Mouse (Mus musculus) natural killer cell, adult 2 months (primary cell): ENCODE results near the gene Tiam2.

Source experiments
- DNase-seq, 2 experiments: peaks; one replicate each; pipeline ENCODE4 v3.0.0; 2022; ENCODE audit warnings: low spot score in 2 of 2

Gene Tiam2

DNA sequence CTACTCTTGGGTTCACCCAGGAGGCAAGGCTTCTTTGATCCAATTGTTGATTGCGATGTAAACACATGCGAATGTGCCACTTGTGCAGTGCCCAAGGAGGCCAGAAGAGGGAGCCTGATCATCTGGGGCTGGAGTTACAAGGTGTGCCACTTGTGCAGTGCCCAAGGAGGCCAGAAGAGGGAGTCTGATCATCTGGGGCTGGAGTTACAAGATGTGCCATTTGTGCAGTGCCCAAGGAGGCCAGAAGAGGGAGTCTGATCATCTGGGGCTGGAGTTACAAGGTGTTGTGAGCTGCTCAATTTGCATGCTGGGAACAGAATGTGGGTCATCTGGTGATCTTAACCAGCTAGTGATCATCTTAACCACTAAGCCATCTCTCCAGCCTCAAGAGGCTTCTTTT is 124.7 kb downstream of the Tiam2 start:
- DNase-seq: peak; percentile 79

DNA sequence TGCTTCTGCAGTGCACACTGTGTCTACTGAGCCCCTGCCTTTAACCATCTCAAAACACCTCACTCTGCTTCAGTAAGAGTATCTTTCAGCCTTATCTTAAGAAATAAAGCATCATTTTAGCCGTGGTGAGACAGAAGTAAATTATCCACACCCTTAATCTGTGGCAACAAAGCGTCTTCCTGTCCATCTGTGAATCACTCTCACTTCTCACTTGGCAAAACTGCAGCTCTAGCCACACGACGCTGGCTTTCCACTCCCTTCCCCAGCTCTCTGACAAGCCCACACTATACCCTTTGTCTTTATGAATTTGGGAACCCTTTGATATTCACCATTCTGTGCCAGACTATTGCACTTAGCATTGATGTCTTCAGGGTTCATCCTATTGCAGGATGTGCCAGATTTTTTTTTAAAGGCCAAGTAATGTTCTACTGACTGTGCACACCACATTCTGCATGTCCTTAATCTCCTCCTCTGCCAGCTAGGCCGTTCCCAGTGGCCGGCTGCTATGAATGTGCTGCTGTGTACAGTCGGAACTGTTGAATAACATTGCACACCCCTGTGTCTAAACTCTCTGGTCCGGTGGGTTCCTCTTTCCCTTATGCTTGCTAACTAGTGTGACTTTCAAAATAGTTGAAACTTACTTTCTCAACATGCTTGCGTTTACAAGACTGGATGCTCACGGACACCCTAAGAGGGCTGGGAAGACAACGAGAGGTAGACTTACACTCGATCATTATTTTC is 126.4 kb downstream of the Tiam2 start:
- no peak for DNase-seq

DNA sequence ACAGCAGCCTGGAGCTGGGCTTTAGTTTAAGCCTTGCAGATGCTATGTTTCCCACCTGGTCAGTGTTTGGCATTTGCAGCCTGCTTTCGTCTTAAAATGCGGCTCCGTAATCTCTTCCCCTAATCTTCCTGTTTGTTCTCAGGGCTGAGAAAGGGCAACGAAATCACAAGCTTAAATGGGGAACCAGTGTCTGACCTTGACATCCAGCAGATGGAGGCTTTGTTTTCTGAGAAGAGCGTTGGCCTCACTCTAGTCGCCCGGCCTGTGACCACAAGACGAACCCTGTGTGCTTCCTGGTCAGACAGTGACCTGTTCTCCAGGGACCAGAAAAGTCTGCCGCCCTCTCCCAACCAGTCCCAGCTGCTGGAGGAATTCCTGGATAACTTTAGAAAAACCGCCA is 127.6 kb downstream of the Tiam2 start:
- no peak for DNase-seq

DNA sequence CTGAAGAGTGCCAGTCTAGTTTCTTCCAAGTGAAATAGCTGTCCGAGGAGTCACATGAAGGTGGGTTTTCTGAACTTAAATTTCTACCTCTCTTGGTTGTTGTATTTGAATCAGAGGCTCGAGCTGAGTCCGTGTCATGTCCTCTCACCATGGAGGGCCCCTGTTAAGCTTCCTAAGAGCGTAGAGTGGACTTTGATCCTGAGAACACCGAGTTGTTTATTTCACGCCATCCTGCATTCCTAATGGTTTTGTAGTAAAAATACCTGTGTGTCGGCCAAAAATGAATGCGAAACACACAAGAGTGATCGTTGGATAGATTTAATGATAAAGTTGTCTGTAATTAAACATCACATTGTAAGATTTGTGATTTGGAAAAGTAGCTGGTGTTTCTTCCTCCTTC is 128.5 kb downstream of the Tiam2 start:
- DNase-seq: no peak

DNA sequence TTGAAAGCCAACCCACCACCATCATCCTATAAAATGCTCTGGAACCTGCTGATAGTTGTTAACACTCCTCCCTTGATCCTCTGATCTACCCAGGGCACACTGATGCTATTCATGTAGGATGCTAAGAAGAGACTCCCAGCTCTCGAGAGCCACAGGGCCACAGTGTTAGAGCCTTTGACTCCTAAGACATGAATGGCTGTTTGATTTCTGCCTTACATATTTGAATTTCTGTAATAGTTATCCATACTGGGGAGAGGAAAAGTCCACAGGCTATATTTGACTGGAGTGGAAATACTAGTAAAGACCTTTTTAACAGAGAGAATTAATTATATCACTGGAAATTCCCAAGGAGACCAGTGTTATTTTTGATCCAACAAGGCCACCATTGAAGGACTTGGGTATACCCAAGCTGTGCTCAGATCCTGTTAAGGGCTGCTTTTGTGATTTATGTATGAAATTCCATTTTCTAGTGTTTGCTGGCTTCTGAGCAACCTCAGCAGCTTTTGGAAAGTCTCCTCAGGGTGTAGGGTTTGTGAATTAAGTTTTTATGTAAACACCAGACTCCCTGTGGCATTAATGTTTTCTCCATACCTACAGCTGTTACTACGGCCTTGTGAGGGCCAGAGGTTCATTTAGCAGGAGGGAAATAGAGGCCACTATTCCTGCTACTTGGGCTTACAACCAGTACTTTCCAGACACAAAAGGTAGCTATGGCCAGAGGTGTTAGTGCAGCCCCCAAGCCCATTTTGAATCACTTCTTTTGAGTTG is 131.7 kb downstream of the Tiam2 start:
- no peak for DNase-seq

DNA sequence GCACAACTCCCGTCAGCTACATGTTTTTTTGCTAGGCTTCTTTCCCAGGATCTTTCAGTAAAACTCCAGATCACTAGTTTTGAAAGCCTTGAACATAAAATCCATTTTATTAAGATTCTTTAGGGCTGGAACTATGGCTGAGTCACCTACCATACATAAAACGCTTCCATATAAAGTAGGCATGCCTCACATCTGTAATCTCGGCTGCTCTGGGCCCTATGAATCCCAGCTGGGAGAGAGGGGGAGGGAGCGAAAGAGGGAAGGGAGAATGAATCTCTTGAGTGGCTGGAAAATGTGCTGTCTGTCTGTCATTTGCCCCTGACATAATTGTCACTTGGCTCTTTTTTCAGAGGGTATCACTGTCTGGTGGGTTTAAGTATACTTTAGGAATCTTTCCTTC is 139.5 kb downstream of the Tiam2 start:
- no peak for DNase-seq

DNA sequence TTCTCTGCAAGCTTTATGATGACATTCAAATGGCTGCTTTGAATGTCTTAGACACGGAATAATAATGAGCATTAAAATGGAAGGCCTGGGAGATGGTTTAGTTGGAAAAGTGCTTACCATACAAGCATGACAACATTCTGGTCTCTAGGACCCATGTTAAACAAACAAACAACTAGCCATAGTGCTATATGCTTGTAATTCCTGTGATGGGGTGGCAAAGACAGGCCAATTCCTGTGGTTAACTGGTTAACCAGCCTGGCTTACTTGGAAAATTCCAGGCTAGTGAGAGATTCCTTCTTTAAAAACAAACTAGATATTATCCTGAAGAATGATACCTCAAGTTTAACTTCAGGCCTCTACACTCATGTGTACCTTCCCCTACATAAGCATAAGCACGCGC is 140.3 kb downstream of the Tiam2 start:
- no peak for DNase-seq

DNA sequence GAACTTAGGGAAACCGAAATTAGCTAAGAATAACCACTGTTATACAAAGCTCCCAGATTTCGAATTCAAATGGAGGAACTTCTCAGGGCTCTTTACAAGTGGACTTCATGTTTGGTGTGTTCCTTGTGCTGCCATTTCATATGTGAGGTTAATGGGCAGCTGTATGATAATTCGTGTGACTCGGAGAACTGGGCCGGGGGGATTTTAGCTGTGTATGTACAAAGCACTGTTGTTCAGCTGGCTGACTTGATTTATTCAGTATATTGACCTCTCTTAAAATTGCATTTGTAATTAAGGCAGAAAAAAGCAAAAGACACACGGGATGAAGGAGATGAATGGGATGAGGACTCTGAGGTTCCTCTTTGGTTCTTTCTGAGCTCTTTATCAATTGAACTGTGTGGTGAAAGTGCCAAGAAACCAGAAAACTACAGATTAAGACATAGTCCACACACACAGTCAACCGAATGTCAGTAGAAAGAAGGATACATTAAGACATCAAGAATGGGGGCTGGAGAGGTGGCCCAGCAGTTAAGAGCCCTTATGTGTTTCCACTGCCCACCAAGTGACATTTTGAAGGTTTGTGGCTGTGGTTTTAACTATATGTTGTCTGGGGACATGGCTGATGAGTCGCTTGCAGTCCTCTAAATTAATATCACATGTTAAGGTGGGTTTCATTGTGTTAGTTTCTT is 141.4 kb downstream of the Tiam2 start:
- DNase-seq: no peak

DNA sequence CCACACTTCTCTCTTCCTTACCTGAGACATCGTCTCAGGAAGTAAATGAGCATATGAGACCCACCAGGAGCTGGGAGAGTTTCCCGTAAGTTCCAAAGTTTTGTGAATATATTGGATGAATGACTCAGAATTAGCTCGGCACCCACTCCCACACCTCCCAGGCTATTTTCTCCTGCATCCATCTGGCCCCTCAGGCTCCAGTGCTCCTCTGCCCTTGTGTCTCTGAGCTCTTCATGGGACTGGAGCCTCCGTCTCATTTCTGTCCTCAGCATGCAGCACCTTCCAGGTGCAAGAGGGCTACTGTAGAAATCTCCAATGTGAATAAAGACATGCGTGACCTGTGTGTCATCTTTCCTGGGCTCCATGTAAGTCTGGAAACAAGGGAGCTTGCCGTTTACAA is 145.6 kb downstream of the Tiam2 start:
- no peak for DNase-seq

DNA sequence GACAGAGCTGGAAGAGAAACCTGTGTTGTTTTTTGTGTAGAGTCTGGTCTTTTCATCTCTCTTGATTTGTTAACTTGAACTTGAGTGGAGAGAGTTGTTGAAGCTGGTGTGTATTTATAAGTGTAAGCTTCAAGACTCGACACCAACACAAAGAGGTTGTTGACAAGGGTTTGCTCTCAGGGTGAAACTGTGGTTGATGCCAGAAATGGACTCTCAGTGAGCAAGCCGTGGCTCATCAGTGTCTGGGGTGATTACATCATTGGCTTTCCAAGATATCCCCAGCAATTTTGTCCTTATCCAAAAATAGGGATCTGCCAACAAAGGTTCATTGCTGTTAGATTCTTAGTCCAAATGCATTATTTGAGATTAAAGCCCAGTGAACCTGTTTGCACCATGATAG is 150.2 kb downstream of the Tiam2 start:
- DNase-seq: no peak

DNA sequence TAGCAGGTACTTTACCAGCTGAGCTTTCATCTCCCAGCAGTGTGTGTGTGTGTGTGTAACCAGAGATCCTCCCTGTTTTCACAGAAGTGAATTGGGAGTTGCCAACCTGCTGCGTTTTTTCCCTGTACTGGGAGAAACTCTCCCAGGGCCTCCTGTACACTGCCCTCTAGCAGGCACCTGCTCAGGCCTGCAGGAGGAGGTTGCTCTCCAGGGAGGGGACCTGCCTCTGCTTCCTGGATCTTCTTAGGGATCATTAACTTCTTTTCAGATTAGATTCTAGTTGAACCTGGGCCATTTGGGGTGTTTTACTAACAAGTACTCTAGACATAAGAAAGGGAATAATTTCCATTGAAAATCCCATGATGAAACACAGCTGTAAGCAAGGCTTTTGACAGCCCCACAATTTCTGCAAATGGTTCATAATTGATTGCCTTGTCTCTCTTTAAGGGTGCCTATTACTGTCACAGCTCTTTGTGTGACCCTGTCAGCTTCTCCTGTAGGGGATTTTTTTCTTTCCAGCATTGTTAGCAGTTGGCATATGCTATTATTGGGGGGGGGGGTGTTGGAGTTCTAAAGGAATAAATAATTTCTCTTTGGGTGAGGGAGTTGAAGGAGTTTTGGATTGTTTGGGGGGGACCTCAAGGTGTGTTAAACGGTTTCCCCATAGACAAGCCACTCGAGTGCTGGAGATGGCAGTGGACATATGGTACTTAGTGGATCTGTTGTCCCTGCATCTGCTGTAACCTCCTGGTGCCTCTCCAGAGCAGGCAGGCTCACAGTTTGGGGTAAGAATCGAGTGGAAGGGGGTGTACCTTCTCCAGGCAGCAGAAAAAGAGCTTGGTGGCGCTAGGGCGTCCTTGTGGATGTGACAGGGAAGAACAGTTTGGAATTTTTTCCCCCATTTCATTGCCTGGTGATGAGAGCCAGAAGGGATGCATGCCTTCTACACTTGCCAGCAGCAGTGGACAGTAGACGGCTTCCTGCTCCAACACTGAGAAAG is 155.5 kb downstream of the Tiam2 start:
- DNase-seq: no peak

DNA sequence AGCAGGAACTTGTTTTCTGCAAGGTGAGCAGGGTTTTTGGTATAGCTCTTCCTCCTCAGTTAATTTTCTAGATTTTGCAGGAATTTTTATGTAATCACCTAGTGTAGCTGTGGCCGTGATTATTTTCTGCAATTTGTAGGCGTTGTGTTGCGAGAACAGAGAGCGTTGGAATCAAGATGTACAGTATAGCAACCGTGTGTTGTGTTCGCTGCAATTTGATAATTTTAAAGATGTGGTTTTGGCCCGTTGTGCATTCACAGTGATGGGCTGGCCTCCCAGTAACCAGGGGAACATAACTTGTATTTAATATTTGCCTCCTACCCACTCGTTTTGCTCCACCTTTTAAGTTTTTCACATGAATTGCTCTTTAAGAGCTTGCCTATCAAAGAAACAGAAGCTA is 156.7 kb downstream of the Tiam2 start:
- DNase-seq: no peak

DNA sequence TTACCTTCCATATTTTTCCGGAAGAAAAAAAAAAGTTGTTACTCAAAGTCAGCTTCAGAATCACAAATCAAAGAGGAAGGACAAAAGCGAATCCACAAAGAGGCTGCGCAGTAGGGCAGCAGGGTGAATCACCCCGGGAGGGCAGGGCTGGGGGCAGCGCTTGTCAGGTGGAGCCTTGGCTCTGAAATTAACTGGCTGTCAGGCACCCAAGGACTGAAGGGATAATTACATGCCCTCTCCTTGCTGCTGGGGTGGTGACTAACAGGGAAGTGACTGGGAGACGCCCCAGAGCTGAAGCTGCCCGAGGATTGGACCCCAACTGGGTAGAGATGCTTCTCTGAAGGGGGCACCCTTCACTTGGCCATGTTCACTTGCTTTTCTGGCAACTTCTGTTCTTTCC is 159.5 kb downstream of the Tiam2 start:
- DNase-seq: no peak

DNA sequence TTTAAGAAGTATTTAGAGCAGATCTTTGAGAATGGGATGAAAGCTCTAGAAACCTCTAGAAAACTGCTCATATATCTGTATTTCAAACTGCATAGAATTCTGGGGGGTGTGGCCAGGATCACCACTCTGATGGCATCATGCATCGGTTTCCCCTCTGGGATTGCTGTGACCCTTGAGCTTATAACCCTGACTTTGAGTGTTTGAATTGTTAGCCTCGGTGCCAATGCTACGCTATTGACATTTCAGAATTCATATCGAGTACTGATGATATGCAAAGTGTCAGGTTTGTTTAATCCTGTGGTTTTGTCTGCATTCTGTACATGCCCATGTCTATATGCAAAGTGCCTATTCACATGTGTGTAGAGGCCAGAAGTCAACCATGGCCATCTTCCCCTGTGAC is 160.8 kb downstream of the Tiam2 start:
- no peak for DNase-seq

DNA sequence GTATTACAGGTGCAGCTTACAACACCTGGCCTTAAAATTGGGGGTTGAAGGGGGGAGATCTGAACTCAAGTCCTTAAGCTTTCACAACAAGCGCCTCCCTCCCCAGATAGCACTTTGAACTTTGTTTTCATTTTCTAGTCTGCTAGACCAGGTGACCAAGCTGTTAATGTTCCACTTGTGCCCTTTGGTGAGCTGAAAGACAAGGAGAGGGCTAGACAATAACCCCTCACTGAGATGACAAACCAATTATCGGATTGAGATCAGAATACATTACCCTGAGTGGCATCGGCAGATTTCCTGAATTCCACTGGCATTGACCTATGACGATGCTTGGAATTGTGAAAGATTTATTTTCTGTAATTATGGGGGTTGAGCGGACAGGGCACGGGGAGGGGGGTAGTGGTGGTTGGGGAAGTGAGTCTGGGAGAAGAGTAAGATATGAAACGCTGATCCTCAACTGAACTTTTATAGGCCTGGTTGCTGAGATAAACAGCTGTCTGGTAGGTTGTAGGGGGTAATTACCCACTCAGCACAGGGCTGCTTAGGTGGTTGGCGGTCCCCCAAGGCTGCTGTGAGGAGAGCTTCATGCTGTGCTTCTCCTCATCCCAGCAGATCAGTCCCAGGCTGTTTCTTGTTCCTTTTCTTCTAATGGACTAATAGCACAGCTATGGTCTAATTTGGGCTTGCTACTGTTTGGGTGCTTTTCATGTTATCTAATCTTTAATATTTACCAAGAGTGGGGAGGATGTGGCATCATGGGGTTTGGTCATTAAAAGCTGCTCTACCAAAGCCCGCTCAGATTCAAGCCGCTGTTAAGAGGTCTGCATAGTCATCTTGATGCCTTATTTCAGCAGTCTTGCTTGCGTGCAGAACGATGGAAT is 161.6 kb downstream of the Tiam2 start:
- no peak for DNase-seq

DNA sequence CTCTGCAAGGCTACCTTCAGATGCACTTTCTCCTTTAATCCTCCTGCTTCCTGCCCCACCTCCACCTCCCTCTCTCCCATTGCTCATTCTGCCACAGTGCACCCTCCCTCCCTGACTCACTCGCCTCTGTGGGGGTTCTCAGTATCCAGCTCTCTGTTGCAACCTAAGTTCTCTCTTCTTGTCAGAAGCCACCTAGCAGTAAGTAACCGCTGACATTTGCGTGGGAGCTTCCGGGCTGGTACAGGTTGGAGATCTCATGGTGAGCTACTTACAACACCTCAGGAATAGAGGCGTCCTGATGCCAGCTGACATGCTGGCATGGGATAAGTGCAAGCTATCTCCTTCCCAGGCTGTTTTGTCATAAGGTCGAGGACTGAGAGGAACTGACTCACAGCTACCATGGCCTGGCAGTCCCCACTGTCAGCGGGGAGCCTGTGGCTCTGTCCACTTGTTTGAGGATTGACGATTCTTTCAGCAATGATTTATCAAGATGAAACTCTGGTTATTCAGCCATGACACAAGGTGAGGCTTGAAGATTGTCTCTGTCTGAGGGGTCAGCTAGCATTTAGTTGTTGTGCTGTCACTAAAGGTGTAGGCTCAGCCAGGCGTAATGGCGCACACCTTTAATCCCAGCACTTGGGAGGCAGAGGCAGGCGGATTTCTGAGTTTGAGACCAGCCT is 164.0 kb downstream of the Tiam2 start:
- no peak for DNase-seq

DNA sequence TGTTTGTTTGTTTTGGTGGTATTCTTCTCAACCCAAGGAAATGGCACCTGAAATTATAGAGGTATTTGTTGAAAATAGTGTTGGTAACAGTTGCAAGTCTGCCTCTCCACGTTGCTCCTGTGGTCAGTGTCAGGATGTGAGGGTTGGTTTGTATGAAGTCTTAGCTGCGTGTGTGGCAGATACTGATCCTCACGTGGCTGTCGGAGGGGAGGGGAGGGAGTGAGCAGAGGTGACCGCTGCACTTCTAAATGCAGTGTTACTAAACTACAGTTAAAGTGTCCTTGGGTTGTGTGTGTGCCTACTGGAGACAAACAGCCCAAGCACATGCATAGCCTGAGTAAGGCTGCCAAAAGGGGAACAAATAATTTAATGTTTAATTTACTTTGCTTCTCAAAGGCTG is 164.7 kb downstream of the Tiam2 start:
- peak; percentile 28 to 58 for DNase-seq

DNA sequence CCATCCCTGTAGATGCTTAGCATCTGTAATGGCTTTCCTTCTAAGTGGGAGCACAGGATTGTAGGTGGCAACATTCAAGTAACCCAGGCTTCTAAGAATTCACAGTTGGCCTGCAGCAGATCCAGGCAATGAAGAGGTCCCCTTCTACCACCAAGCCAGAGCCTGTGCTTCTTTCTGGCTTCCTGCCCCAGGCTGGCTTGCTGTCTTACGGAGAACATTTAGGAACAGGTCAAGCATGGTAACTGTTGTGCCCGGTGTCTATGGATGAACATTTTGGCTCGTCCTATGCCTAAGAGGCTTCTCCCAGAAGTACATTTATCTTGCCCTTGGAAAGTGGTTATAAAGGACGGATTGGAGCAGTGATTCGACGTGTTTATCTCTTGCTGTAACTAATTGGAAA is 165.3 kb downstream of the Tiam2 start:
- no peak for DNase-seq

DNA sequence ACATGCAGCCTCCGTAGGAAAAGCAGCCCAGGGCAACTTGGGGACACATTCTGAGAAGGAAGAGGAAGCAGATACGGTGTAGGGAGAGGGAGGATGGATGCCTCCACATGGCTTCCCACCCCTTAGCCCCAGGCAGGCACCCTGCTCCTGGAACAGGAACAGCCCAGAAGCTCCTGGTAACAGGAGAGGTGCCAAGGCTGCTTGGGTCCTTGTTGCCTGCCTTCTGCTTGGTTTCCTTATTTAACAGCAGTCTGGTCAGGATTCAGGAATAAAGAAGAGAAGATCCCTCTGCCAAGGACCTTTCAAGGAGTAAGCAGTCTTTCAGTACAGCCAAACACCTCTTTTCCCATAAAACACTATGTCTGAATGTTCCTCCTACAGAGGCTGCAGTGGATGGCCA is 169.2 kb downstream of the Tiam2 start:
- DNase-seq: no peak

DNA sequence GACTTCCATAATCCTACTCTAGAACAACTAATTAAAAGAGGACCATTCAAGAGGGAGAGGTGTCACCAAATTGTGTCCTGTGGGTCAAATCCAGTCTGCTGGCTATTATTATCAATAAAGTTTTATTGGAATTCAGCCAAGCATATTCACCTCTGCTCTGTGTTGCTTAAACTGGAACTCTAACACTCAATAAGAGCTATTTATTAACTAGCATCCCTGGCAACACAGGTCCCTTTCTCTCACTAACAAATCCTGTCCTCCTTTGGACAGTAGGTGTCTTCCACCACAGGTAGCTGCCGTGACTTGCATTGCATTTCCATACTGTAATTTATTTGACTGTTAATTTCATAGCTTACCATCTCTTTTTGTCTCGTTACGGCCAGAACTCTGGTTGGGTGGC is 169.7 kb downstream of the Tiam2 start:
- DNase-seq: no peak
